Mouse (Mus musculus) embryonic facial prominence, embryonic 10.5 days (tissue): ENCODE measurements at regions not wholly inside any gene's neighbourhood (a gene's known extent, or its start where the extent isn't known, plus 50 kb on each side); places are given as distances from the start of the nearest gene placed in this dataset.
A peak's percentile ranks its signal among the peaks of the same experiment; 100 is the strongest.

Experiments
- DNase-seq: peaks from one replicate; pipeline ENCODE4 v3.0.0-alpha.2; 2017; ENCODE audit warnings: low spot score
- H3K27ac ChIP-seq: fragments of 300-500 bp; sonication (generic); replicated peaks from 2 replicates; pipeline ENCODE4 v1.5.1; 2016; ENCODE audit warnings: mild to moderate bottlenecking
- H3K27me3 ChIP-seq: fragments of 300-500 bp; sonication (generic); replicated peaks from 2 replicates; pipeline ENCODE4 v1.6.1; 2016; ENCODE audit warnings: low read depth, mild to moderate bottlenecking; ENCODE audit not compliant: poor library complexity, severe bottlenecking
- H3K36me3 ChIP-seq: fragments of 300-500 bp; sonication (generic); replicated peaks from 2 replicates; pipeline ENCODE4 v1.6.1; 2016; ENCODE audit warnings: mild to moderate bottlenecking, moderate library complexity
- H3K4me1 ChIP-seq: fragments of 300-500 bp; sonication (generic); 2 replicates; pipeline ENCODE4 v1.6.1; 2016
- H3K4me3 ChIP-seq: fragments of 300-500 bp; sonication (generic); 2 replicates; pipeline ENCODE4 v1.5.1; 2016; ENCODE audit warnings: mild to moderate bottlenecking, moderate library complexity
- H3K9me3 ChIP-seq: fragments of 300-500 bp; sonication (generic); 2 replicates; pipeline ENCODE4 v1.6.1; 2016; ENCODE audit warnings: mild to moderate bottlenecking
- WGBS: fragments of 180-500 bp; shearing (Covaris S2); methylation state at CpG from one replicate; pipeline ENCODE4 v1.1.7; 2016; 5-methylcytosine and 5-hydroxymethylcytosine counted together

GRCm38 (mm10) chr14:24822876-24823567, 336.1 kb downstream of the Rps24 start:
- DNase-seq, result peak; percentile 26
- peak overlapping the region; percentile 49; the same call in 1 of the 2 replicates for H3K27ac ChIP-seq
- 57% methylated on average over 13 of the region's 13 CpGs for WGBS

GRCm38 (mm10) chr14:24824351-24824750, 337.4 kb downstream of the Rps24 start:
- Histone ChIP-seq H3K4me1 (peaks cover 59% of the 10 kb centered on the region), H3K27me3 (no peaks in the 10 kb centered on the region), H3K4me3 (no peak overlapping the region), H3K36me3 (no peaks in the 10 kb centered on the region), H3K27ac (no peak overlapping the region; the same call in 1 of the 2 replicates), H3K9me3 (no peaks in the 10 kb centered on the region)
- no peak for DNase-seq
- 73% methylated on average over 2 of the region's 2 CpGs for WGBS

More at GRCm38 (mm10) chr14:24822876-24823567, 336.1 kb downstream of the Rps24 start:
- Histone ChIP-seq H3K4me3 (no peak overlapping the region), H3K4me1 (peaks cover 46% of the 10 kb centered on the region), H3K36me3 (no peaks in the 10 kb centered on the region), H3K27me3 (no peaks in the 10 kb centered on the region), H3K9me3 (no peaks in the 10 kb centered on the region)

- DNase-seq, result peak; percentile 42
- no peaks in the 10 kb centered on the region for H3K36me3 ChIP-seq
- no peaks in the 10 kb centered on the region for H3K9me3 ChIP-seq
- H3K4me3 ChIP-seq, result no peak overlapping the region
- WGBS, result 40% methylated on average over 11 of the region's 11 CpGs
- H3K27me3 ChIP-seq, result no peaks in the 10 kb centered on the region
- H3K27ac ChIP-seq, result peak overlapping the region; percentile 89
- peaks cover 60% of the 10 kb centered on the region for H3K4me1 ChIP-seq
Observed at GRCm38 (mm10) chr14:24825722-24826386, 338.9 kb downstream of the Rps24 start.

- Histone ChIP-seq H3K9me3 (no peaks in the 10 kb centered on the region), H3K4me3 (peak overlapping the region; percentile 17; the same call in 1 of the 2 replicates), H3K27me3 (0 out of 2 replicates have a peak, but pooled peaks cover 5% of the 10 kb centered on the region), H3K4me1 (peaks cover 60% of the 10 kb centered on the region), H3K27ac (peak overlapping the region; percentile 89), H3K36me3 (no peaks in the 10 kb centered on the region)
- DNase-seq, result peak; percentile 72
- 18% methylated on average over 13 of the region's 13 CpGs for WGBS
Observed at GRCm38 (mm10) chr14:24826471-24827337, 339.8 kb downstream of the Rps24 start.

GRCm38 (mm10) chr14:24827381-24828031, 340.6 kb downstream of the Rps24 start:
- Histone ChIP-seq H3K27me3 (0 out of 2 replicates have a peak, but pooled peaks cover 5% of the 10 kb centered on the region), H3K4me3 (peak overlapping the region; percentile 5), H3K9me3 (no peaks in the 10 kb centered on the region), H3K27ac (peak overlapping the region; percentile 89), H3K4me1 (peaks cover 58% of the 10 kb centered on the region), H3K36me3 (no peaks in the 10 kb centered on the region)
- WGBS, result 11% methylated on average over 8 of the region's 8 CpGs
- peak; percentile 76 for DNase-seq

GRCm38 (mm10) chr14:24829001-24829400, 342.1 kb downstream of the Rps24 start:
- 0 out of 2 replicates have a peak, but pooled peaks cover 5% of the 10 kb centered on the region for H3K27me3 ChIP-seq
- WGBS, result 57% methylated on average over 6 of the region's 6 CpGs
- peaks cover 57% of the 10 kb centered on the region for H3K4me1 ChIP-seq
- H3K4me3 ChIP-seq, result no peak overlapping the region
- DNase-seq, result no peak
- H3K27ac ChIP-seq, result peak overlapping the region; percentile 89
- no peaks in the 10 kb centered on the region for H3K36me3 ChIP-seq
- no peaks in the 10 kb centered on the region for H3K9me3 ChIP-seq

GRCm38 (mm10) chr14:24833211-24833610, 346.3 kb downstream of the Rps24 start:
- no peak overlapping the region; the same call in 1 of the 2 replicates for H3K27ac ChIP-seq
- 36% methylated on average over 2 of the region's 2 CpGs for WGBS

GRCm38 (mm10) chr14:24838219-24838618, 351.3 kb downstream of the Rps24 start:
- DNase-seq, result no peak
- no peak overlapping the region for H3K4me3 ChIP-seq
- 89% methylated on average over 4 of the region's 4 CpGs for WGBS
- no peaks in the 10 kb centered on the region for H3K9me3 ChIP-seq
- peaks cover 29% of the 10 kb centered on the region for H3K4me1 ChIP-seq
- H3K27ac ChIP-seq, result no peak overlapping the region
- 0 out of 2 replicates have a peak, but pooled peaks cover under 1% of the 10 kb centered on the region for H3K27me3 ChIP-seq
- H3K36me3 ChIP-seq, result no peaks in the 10 kb centered on the region

More at GRCm38 (mm10) chr14:24833211-24833610, 346.3 kb downstream of the Rps24 start:
- Histone ChIP-seq H3K4me1 (peaks cover 25% of the 10 kb centered on the region), H3K27me3 (0 out of 2 replicates have a peak, but pooled peaks cover 5% of the 10 kb centered on the region), H3K36me3 (no peaks in the 10 kb centered on the region), H3K9me3 (no peaks in the 10 kb centered on the region), H3K4me3 (no peak overlapping the region)
- DNase-seq, result no peak

- H3K4me3 ChIP-seq, result no peak overlapping the region
- 0 out of 2 replicates have a peak, but pooled peaks cover 4% of the 10 kb centered on the region for H3K27me3 ChIP-seq
- no peak for DNase-seq
- no peak overlapping the region for H3K27ac ChIP-seq
- no peaks in the 10 kb centered on the region for H3K9me3 ChIP-seq
- H3K4me1 ChIP-seq, result peaks cover 25% of the 10 kb centered on the region
- 74% methylated on average over 4 of the region's 4 CpGs for WGBS
- H3K36me3 ChIP-seq, result no peaks in the 10 kb centered on the region
Observed at GRCm38 (mm10) chr14:24839056-24839455, 352.1 kb downstream of the Rps24 start.

GRCm38 (mm10) chr14:24841715-24842496, 355.0 kb downstream of the Rps24 start:
- DNase-seq, result peak; percentile 54
- 29% methylated on average over 17 of the region's 17 CpGs for WGBS
- H3K4me3 ChIP-seq, result peak overlapping the region; percentile 28
- peak overlapping the region; percentile 76 for H3K27ac ChIP-seq
- H3K36me3 ChIP-seq, result no peaks in the 10 kb centered on the region
- 0 out of 2 replicates have a peak, but pooled peaks cover 4% of the 10 kb centered on the region for H3K27me3 ChIP-seq
- no peaks in the 10 kb centered on the region for H3K9me3 ChIP-seq
- peaks cover 25% of the 10 kb centered on the region for H3K4me1 ChIP-seq

- Histone ChIP-seq H3K9me3 (no peaks in the 10 kb centered on the region), H3K4me3 (no peak overlapping the region), H3K27me3 (0 out of 2 replicates have a peak, but pooled peaks cover 4% of the 10 kb centered on the region), H3K36me3 (no peaks in the 10 kb centered on the region), H3K4me1 (peaks cover 25% of the 10 kb centered on the region), H3K27ac (no peak overlapping the region)
- DNase-seq, result no peak
- WGBS, result 80% methylated on average over 4 of the region's 4 CpGs
Observed at GRCm38 (mm10) chr14:24843626-24844025, 356.7 kb downstream of the Rps24 start.
